Mouse (Mus musculus) ES-Bruce4 (cell line): ENCODE measurements around the gene Thsd7b. TPM values are rescaled to one million over a fixed set of nuclear protein-coding genes. Genes with fewer than 3 reads are reported as not detected.

Experiments used
- H3K27ac ChIP-seq: 2 replicates; pipeline ENCODE4 v1.5.1; 2012; ENCODE audit warnings: low read length, inconsistent platforms; ENCODE audit not compliant: insufficient read depth
- H3K27me3 ChIP-seq: 2 replicates; pipeline ENCODE4 v1.6.1; 2012; ENCODE audit warnings: mild to moderate bottlenecking, low read length, inconsistent platforms; ENCODE audit not compliant: control insufficient read depth, poor library complexity, insufficient read depth, severe bottlenecking
- H3K36me3 ChIP-seq: 2 replicates; pipeline ENCODE4 v1.6.1; 2012; ENCODE audit warnings: inconsistent platforms, mild to moderate bottlenecking, low read length, moderate library complexity; ENCODE audit not compliant: control insufficient read depth, poor library complexity, insufficient read depth, severe bottlenecking
- H3K4me1 ChIP-seq: one replicate; pipeline ENCODE4 v1.8.1; 2011; ENCODE audit warnings: low read length; ENCODE audit not compliant: control insufficient read depth, insufficient read depth
- H3K4me3 ChIP-seq: 2 replicates; pipeline ENCODE4 v1.5.1; 2011; ENCODE audit warnings: low read depth, mild to moderate bottlenecking, low read length
- H3K9ac ChIP-seq: 2 replicates; pipeline ENCODE4 v1.6.1; 2012; ENCODE audit warnings: low read depth, mild to moderate bottlenecking, inconsistent platforms; ENCODE audit not compliant: poor library complexity, severe bottlenecking
- H3K9me3 ChIP-seq: replicated peaks from 2 replicates; pipeline ENCODE4 v1.6.1; 2012; ENCODE audit warnings: mild to moderate bottlenecking, low read length, inconsistent platforms; ENCODE audit not compliant: control insufficient read depth, poor library complexity, insufficient read depth, severe bottlenecking
- CTCF ChIP-seq: IDR thresholded peaks from one replicate; pipeline ENCODE4 v1.8.1; 2011; ENCODE audit warnings: low read depth, low read length
- EP300 ChIP-seq: IDR thresholded peaks from 2 replicates; pipeline ENCODE4 v1.6.1; 2011; ENCODE audit warnings: low read depth, low read length; ENCODE audit not compliant: insufficient read depth
- POLR2A ChIP-seq: IDR thresholded peaks from one replicate; pipeline ENCODE4 v1.8.1; 2011; ENCODE audit warnings: low read length; ENCODE audit not compliant: insufficient read depth
- polyA plus RNA-seq: library from polyadenylated mRNA; stranded (reverse); fragments of >200 nt; gene quantifications from 2 replicates; pipeline ENCODE4 v1.2.4, GENCODE M21; 2011; ENCODE audit warnings: low read depth; ENCODE audit not compliant: missing spikeins, insufficient read depth, insufficient read length

Gene Thsd7b
- polyA plus RNA-seq, 1 experiment: 0.18 TPM

- no peaks in the 10 kb centered on the region for H3K9me3 ChIP-seq
- H3K36me3 ChIP-seq: no peaks in the 10 kb centered on the region
- H3K9ac ChIP-seq: no peak overlapping the region
- no peaks in the 10 kb centered on the region for H3K27me3 ChIP-seq
- TF ChIP-seq CTCF (no peak), EP300 (no peak), POLR2A (no peak)
- no peak overlapping the region for H3K4me3 ChIP-seq
- H3K4me1 ChIP-seq: no peaks in the 10 kb centered on the region
- H3K27ac ChIP-seq: no peak overlapping the region
These were observed 565.4 kb downstream of the Thsd7b start for GRCm38 (mm10) chr1:129838486-129838885.

DNA sequence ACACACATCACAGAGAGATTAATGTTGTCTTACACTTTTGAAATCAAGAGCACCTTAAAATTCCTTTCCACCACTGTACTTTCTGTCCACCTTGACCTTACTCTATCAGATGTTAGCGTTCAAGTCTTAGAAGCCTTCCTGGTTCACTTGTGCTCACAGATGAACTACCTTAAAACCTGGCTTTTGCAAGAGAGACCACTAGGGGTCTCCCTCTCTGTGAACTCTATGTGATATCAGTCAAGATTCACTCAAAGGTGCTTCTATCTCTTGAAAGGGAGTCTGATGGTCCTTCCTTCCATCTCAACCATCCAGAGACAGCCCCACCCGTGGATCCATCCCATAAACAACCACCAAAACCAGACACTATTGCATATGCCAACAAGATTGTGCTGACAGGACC, 570.3 kb downstream of the Thsd7b start:
- Histone ChIP-seq H3K36me3 (no peaks in the 10 kb centered on the region), H3K9ac (no peak overlapping the region), H3K4me3 (no peak overlapping the region), H3K4me1 (no peaks in the 10 kb centered on the region), H3K9me3 (no peaks in the 10 kb centered on the region), H3K27ac (no peak overlapping the region), H3K27me3 (no peaks in the 10 kb centered on the region)
- TF ChIP-seq POLR2A (no peak), CTCF (peak; percentile 9), EP300 (no peak)

DNA sequence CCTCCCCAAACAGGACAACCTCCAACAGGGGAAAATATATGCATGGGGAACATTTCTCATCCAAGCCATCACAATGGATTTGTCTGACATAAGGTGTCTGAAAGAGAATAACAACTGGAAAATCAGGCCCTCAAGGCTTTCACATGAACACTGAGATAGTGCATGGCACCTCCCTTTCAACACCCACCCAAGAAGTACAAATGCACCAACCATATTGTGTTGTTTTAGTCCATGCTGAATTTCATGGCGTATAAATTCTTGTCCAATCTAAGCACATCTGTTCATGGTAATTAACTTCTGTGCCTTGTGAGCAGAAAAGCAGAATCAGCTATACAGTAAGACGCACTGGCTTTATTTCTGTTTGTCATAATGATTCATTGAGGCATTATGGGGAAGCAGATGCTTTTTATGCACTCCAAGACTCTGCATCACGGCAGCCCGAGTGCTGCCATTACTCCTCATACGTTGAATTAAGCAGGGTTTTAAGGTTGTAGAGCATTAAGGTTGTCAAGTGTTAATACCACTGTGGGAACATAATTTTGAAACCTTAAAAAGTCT, 577.0 kb downstream of the Thsd7b start:
- Histone ChIP-seq H3K27me3 (no peaks in the 10 kb centered on the region), H3K9me3 (no peaks in the 10 kb centered on the region), H3K9ac (no peak overlapping the region), H3K36me3 (no peaks in the 10 kb centered on the region), H3K4me1 (no peaks in the 10 kb centered on the region), H3K27ac (no peak overlapping the region), H3K4me3 (no peak overlapping the region)
- TF ChIP-seq CTCF (no peak), EP300 (no peak)

DNA sequence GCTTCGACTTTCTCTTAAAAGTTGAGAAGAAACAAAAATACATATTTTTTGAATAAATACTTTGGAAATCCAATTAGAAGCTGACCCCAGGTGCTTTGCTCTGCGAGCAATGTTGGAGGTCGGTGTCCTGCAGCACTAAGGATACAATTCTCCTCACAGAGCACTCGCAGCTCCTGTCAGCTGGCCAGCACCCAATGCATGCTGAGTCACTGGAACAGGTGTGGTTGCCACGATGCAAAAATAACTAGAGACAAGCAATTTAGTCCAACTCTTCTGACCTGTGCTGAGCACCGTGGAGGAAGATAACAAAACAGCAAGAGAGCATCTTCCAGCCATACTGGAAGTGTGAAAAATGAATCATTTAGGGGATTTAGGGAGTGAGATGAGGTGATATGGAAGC, 594.6 kb downstream of the Thsd7b start:
- Histone ChIP-seq H3K4me3 (no peak overlapping the region), H3K4me1 (no peaks in the 10 kb centered on the region), H3K27ac (no peak overlapping the region), H3K27me3 (no peaks in the 10 kb centered on the region), H3K9me3 (no peaks in the 10 kb centered on the region), H3K36me3 (no peaks in the 10 kb centered on the region), H3K9ac (no peak overlapping the region)
- TF ChIP-seq POLR2A (no peak), CTCF (no peak), EP300 (no peak)

DNA sequence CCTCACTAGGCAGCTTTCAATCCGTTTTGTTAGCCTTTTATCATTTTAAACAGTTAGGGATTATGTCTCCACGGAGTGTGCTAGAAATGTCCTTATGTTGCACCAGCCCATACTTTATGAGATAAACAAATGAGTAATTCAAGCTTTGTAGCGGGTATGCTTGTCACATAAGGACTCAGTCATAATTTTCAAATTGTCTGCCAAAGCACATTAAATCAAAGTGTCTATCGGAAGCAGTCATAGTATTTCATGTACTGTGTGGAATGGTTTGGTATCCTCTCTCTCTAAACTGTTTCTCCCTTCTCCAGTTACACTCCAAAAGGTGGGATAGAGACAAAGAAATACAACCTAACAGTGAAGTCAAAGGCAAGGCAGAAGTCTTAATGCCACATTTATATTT, 601.3 kb downstream of the Thsd7b start:
- Histone ChIP-seq H3K36me3 (no peaks in the 10 kb centered on the region), H3K4me3 (no peak overlapping the region), H3K4me1 (no peaks in the 10 kb centered on the region), H3K27me3 (no peaks in the 10 kb centered on the region), H3K27ac (no peak overlapping the region), H3K9ac (no peak overlapping the region), H3K9me3 (no peaks in the 10 kb centered on the region)
- TF ChIP-seq EP300 (no peak), CTCF (no peak), POLR2A (no peak)

DNA sequence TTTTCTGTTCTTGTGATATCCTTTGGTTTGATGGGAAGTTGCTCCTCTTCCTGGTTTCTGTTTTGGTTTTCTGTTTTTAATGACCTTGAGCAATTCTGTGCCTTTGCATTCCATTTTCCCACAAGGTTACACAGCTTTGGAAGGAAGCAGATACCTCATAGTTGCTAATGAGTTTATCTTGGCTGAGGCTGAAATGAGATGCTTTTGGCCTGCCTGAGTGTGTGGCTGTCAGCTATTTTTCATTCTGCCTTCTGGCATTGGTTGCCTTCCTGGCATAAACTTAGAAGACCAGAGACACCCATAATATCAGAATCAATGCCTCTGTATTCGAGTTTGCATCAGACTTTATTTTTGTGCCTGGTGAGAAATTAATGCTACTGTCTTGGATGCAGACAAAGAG, 614.8 kb downstream of the Thsd7b start:
- Histone ChIP-seq H3K9me3 (no peaks in the 10 kb centered on the region), H3K27me3 (no peaks in the 10 kb centered on the region), H3K27ac (no peak overlapping the region), H3K9ac (no peak overlapping the region), H3K4me3 (no peak overlapping the region), H3K36me3 (no peaks in the 10 kb centered on the region), H3K4me1 (no peaks in the 10 kb centered on the region)
- no peak for TF ChIP-seq CTCF
- no peak for TF ChIP-seq POLR2A
